Mouse (Mus musculus): ENCODE measurements around the gene Pappa2. TPM values are rescaled to one million over a fixed set of nuclear protein-coding genes. Genes with fewer than 3 reads are reported as not detected.

Gene Pappa2
- polyA plus RNA-seq, 1 experiment = 0.08 TPM

DNA sequence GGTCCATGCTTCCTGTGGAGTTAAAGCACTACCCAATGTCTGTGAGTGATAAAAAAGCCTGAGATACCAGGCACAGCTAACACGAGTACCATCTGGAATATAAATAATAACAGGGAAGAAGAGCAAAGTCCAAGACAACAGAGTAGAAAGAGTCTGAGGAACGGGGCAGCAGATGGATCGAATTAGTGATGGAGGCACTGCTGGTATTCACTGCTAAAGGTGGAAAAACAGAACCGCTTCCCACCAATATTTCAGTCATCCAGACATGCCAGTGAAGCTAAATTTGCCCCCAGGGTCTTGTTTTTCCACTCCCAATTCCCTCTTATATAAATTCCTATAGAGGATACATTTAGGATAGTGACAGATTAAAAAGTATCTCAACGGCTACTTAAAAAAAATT lies 238.8 kb downstream of the Pappa2 start:
- no peak for TF ChIP-seq CTCF (IDR thresholded peaks at IDR 0.05; ENCODE audit: extremely low read depth, insufficient read depth, insufficient read length, insufficient replicate concordance)
- no peak for TF ChIP-seq POLR2A (IDR thresholded peaks at IDR 0.05; ENCODE audit: low read depth, low read length)
- H3K4me3 ChIP-seq (ENCODE audit: extremely low read depth, insufficient read depth, insufficient read length) = no peak overlapping the region
- 81% methylated on average over 5 of the region's 5 CpGs for WGBS
- H3K36me3 ChIP-seq (ENCODE audit: control insufficient read depth, insufficient read depth, low read length) = no peaks in the 10 kb centered on the region
- no peaks in the 10 kb centered on the region for H3K27me3 ChIP-seq (ENCODE audit: control insufficient read depth, insufficient read depth, low read length)
- DNase-seq (ENCODE audit: low read depth in 1 of 2, low spot score in 2 of 2) = no peak
- H3K4me1 ChIP-seq (ENCODE audit: control insufficient read depth, insufficient read depth, insufficient read length) = no peaks in the 10 kb centered on the region
- no peak overlapping the region for H3K27ac ChIP-seq (ENCODE audit: insufficient read depth, low read length)

GRCm38 (mm10) chr1:158740949-158741348 lies 239.3 kb downstream of the Pappa2 start:
- DNase-seq (ENCODE audit: low read depth in 1 of 2, low spot score in 2 of 2) = no peak
- TF ChIP-seq POLR2A (IDR thresholded peaks at IDR 0.05; ENCODE audit: low read depth, low read length) (no peak), CTCF (IDR thresholded peaks at IDR 0.05; ENCODE audit: extremely low read depth, insufficient read depth, insufficient read length, insufficient replicate concordance) (no peak)
- Histone ChIP-seq H3K36me3 (ENCODE audit: control insufficient read depth, insufficient read depth, low read length) (no peaks in the 10 kb centered on the region), H3K27me3 (ENCODE audit: control insufficient read depth, insufficient read depth, low read length) (no peaks in the 10 kb centered on the region), H3K4me3 (ENCODE audit: extremely low read depth, insufficient read depth, insufficient read length) (no peak overlapping the region), H3K27ac (ENCODE audit: insufficient read depth, low read length) (no peak overlapping the region), H3K4me1 (ENCODE audit: control insufficient read depth, insufficient read depth, insufficient read length) (no peaks in the 10 kb centered on the region)
- whole genome bisulfite sequencing = 81% methylated on average over 5 of the region's 5 CpGs

- no peaks in the 10 kb centered on the region for H3K27me3 ChIP-seq (ENCODE audit: control insufficient read depth, insufficient read depth, low read length)
- H3K4me3 ChIP-seq (ENCODE audit: extremely low read depth, insufficient read depth, insufficient read length) = no peak overlapping the region
- no peak for TF ChIP-seq CTCF (IDR thresholded peaks at IDR 0.05; ENCODE audit: extremely low read depth, insufficient read depth, insufficient read length, insufficient replicate concordance)
- DNase-seq (ENCODE audit: low read depth in 1 of 2, low spot score in 2 of 2) = no peak
- no peak overlapping the region for H3K27ac ChIP-seq (ENCODE audit: insufficient read depth, low read length)
- WGBS = 78% methylated on average over 6 of the region's 6 CpGs
- H3K4me1 ChIP-seq (ENCODE audit: control insufficient read depth, insufficient read depth, insufficient read length) = no peaks in the 10 kb centered on the region
- no peaks in the 10 kb centered on the region for H3K36me3 ChIP-seq (ENCODE audit: control insufficient read depth, insufficient read depth, low read length)
Observed at GRCm38 (mm10) chr1:158740161-158740766, 240.0 kb downstream of the Pappa2 start.

DNA sequence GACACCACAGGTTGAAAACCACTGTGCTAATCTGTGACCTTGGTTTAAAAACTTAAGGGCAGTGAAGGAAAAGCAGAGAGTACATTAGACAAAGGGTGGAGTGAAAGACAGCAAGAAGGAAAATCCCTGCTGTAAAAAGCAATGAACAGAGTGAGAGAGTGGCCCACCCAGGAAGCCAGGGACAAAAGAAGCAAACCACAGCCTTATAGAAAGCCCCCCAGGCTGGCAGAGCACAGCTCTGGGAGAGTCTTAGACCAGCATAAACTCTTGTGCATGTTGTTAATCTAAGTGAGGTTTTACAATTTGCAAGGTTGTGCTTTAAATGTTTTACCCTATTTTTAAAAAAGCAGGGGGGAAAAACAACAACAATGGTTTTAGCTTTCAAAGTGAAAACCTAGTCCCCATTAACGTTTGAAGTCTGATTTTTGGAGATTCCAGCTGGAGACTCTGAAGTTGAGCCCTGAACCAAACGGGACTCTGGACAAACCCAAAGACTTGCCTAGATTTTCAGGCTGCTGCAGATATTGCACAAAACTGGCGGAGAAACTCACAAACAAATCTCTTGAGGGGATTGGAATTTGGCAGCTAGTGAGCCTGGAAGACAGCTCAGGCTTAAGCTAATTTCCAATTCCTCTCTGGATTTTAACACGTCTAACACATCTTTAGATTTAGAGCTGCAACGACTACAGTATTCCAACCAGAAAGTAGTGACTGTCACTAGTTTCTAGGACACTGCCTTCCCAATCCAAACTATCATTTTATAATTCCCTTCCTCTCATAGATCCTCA lies 241.0 kb downstream of the Pappa2 start:
- WGBS = 60% methylated on average over 5 of the region's 5 CpGs
- H3K4me1 ChIP-seq (ENCODE audit: control insufficient read depth, insufficient read depth, insufficient read length) = no peaks in the 10 kb centered on the region

DNA sequence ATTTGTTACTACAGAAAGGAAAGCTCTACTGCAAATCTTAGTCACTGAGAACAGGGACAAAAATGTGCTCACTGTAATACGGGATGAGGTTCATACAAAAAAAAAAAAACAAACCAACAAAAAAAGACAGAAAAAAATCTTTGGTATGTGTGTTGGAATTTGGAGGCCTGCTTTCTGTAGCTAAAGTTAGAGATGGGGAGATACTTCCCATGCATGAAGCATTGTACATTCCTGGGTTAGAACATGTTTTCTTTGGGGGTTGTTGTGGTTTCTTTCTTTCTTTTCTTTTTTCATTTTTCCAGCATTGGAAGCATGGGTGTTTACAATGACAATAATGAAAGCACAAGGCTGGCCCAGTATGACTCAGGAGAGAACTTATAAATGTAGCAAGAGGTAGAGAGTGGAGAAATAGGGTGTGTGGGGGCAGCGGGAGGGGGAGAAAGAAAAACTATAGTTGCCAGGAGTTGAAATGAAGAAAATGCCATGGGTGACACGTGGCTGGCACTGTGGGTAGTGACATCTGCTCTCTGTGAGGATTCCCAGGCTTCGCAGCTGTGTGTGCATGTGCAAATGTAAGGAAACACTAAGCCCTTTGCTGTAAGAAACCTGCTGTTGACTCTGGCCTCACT lies 247.3 kb downstream of the Pappa2 start:
- 66% methylated on average over 4 of the region's 4 CpGs for WGBS
- no peaks in the 10 kb centered on the region for H3K27me3 ChIP-seq (ENCODE audit: control insufficient read depth, insufficient read depth, low read length)
- no peak for TF ChIP-seq POLR2A (IDR thresholded peaks at IDR 0.05; ENCODE audit: low read depth, low read length)
- no peak for TF ChIP-seq CTCF (IDR thresholded peaks at IDR 0.05; ENCODE audit: extremely low read depth, insufficient read depth, insufficient read length, insufficient replicate concordance)

More for the DNA sequence above, 241.0 kb downstream of the Pappa2 start:
- Histone ChIP-seq H3K36me3 (ENCODE audit: control insufficient read depth, insufficient read depth, low read length) (no peaks in the 10 kb centered on the region), H3K4me3 (ENCODE audit: extremely low read depth, insufficient read depth, insufficient read length) (no peak overlapping the region), H3K27me3 (ENCODE audit: control insufficient read depth, insufficient read depth, low read length) (no peaks in the 10 kb centered on the region), H3K27ac (ENCODE audit: insufficient read depth, low read length) (no peak overlapping the region)
- no peak for DNase-seq (ENCODE audit: low read depth in 1 of 2, low spot score in 2 of 2)
- no peak for TF ChIP-seq POLR2A (IDR thresholded peaks at IDR 0.05; ENCODE audit: low read depth, low read length)
- TF ChIP-seq CTCF (IDR thresholded peaks at IDR 0.05; ENCODE audit: extremely low read depth, insufficient read depth, insufficient read length, insufficient replicate concordance) = no peak

GRCm38 (mm10) chr1:158713301-158714095 lies 266.8 kb downstream of the Pappa2 start:
- Histone ChIP-seq H3K27ac (ENCODE audit: insufficient read depth, low read length) (no peak overlapping the region), H3K4me3 (ENCODE audit: extremely low read depth, insufficient read depth, insufficient read length) (no peak overlapping the region), H3K36me3 (ENCODE audit: control insufficient read depth, insufficient read depth, low read length) (no peaks in the 10 kb centered on the region), H3K4me1 (ENCODE audit: control insufficient read depth, insufficient read depth, insufficient read length) (no peaks in the 10 kb centered on the region), H3K27me3 (ENCODE audit: control insufficient read depth, insufficient read depth, low read length) (no peaks in the 10 kb centered on the region)
- TF ChIP-seq CTCF (IDR thresholded peaks at IDR 0.05; ENCODE audit: extremely low read depth, insufficient read depth, insufficient read length, insufficient replicate concordance) (no peak), POLR2A (IDR thresholded peaks at IDR 0.05; ENCODE audit: low read depth, low read length) (no peak)
- WGBS = 58% methylated on average over 5 of the region's 5 CpGs
- no peak for DNase-seq (ENCODE audit: low read depth in 1 of 2, low spot score in 2 of 2)

More for the DNA sequence above, 247.3 kb downstream of the Pappa2 start:
- Histone ChIP-seq H3K4me3 (ENCODE audit: extremely low read depth, insufficient read depth, insufficient read length) (no peak overlapping the region), H3K36me3 (ENCODE audit: control insufficient read depth, insufficient read depth, low read length) (no peaks in the 10 kb centered on the region), H3K4me1 (ENCODE audit: control insufficient read depth, insufficient read depth, insufficient read length) (no peaks in the 10 kb centered on the region), H3K27ac (ENCODE audit: insufficient read depth, low read length) (no peak overlapping the region)
- DNase-seq (ENCODE audit: low read depth in 1 of 2, low spot score in 2 of 2) = no peak

Measured in spleen, adult 2 months (tissue).